Mouse (Mus musculus) kidney, postnatal 0 days (tissue): ENCODE measurements around the gene Ak5. TPM values are rescaled to one million over a fixed set of nuclear protein-coding genes. Genes with fewer than 3 reads are reported as not detected.
A peak's percentile ranks its signal among the peaks of the same experiment; 100 is the strongest.

Experiments
- ATAC-seq: fragments of 200-750 bp; cut with Nextera tagmentation; replicated peaks from 2 replicates; pipeline ENCODE4 v1.8.0; 2017; ENCODE audit warnings: low read depth, moderate number of reproducible peaks, moderate TSS enrichment, moderate library complexity; ENCODE audit not compliant: low FRiP score
- DNase-seq: peaks from one replicate; pipeline ENCODE4 v3.0.0-alpha.2; 2016; ENCODE audit warnings: low spot score
- H3K27ac ChIP-seq: fragments of 300-500 bp; sonication (generic); 2 replicates; pipeline ENCODE4 v1.5.1; 2014; ENCODE audit warnings: mild to moderate bottlenecking
- H3K27me3 ChIP-seq: fragments of 300-500 bp; sonication (generic); 2 replicates; pipeline ENCODE4 v1.6.1; 2014; ENCODE audit warnings: low read length, mixed read lengths; ENCODE audit not compliant: insufficient read depth
- H3K36me3 ChIP-seq: fragments of 300-500 bp; sonication (generic); 2 replicates; pipeline ENCODE4 v1.6.1; 2014; ENCODE audit warnings: low read length, mixed read lengths; ENCODE audit not compliant: insufficient read depth
- H3K4me1 ChIP-seq: fragments of 300-500 bp; sonication (generic); replicated peaks from 2 replicates; pipeline ENCODE4 v1.6.1; 2014; ENCODE audit warnings: antibody characterized with exemption, low read length, mixed read lengths; ENCODE audit not compliant: insufficient read depth
- H3K4me2 ChIP-seq: fragments of 300-500 bp; sonication (generic); 2 replicates; pipeline ENCODE4 v1.6.1; 2014; ENCODE audit warnings: mild to moderate bottlenecking, low read length, moderate library complexity, mixed read lengths
- H3K4me3 ChIP-seq: fragments of 300-500 bp; sonication (generic); replicated peaks from 2 replicates; pipeline ENCODE4 v1.5.1; 2014; ENCODE audit warnings: low read depth, low read length
- H3K9ac ChIP-seq: fragments of 300-500 bp; sonication (generic); 2 replicates; pipeline ENCODE4 v1.6.1; 2014; ENCODE audit warnings: low read depth, low read length
- H3K9me3 ChIP-seq: fragments of 300-500 bp; sonication (generic); replicated peaks from 2 replicates; pipeline ENCODE4 v1.6.1; 2016; ENCODE audit warnings: low read length, inconsistent platforms, mixed read lengths
- CTCF ChIP-seq: IDR thresholded peaks from 2 replicates; pipeline ENCODE4 v1.5.1; 2016; ENCODE audit warnings: antibody characterized with exemption, low read depth, mild to moderate bottlenecking, moderate library complexity
- WGBS: fragments of 180-500 bp; shearing (Covaris S2); extraction: QIAGEN DNeasy Blood & Tissue Kit; methylation state at CpG from one replicate; pipeline ENCODE4 v1.1.7; 2014; 5-methylcytosine and 5-hydroxymethylcytosine counted together
- polyA plus RNA-seq: library from polyadenylated mRNA; unstranded; fragments of >200 nt; fragmentation: Nextera tagmentation; extraction: Ambion mirVana; gene quantifications from 2 replicates; pipeline ENCODE4 v1.2.1, GENCODE M21; 2015

Ak5 gene
- polyA plus RNA-seq, 1 experiment from 2014 or later: 4.6 TPM

GRCm38 (mm10) chr3:152480336-152480735 lies 187.8 kb downstream of the Ak5 start:
- ATAC-seq (no peak), DNase-seq (no peak)
- Histone ChIP-seq H3K4me2 (no peak overlapping the region), H3K36me3 (no peaks in the 10 kb centered on the region), H3K27me3 (no peaks in the 10 kb centered on the region), H3K9ac (no peak overlapping the region), H3K9me3 (no peaks in the 10 kb centered on the region), H3K4me1 (peaks cover 8% of the 10 kb centered on the region; the same call in 1 of the 2 replicates), H3K4me3 (no peak overlapping the region), H3K27ac (no peak overlapping the region)
- TF ChIP-seq CTCF: no peak
- WGBS: 93% methylated on average over 6 of the region's 6 CpGs

- Histone ChIP-seq H3K27ac (peak overlapping the region; percentile 65; the same call in 1 of the 2 replicates), H3K9ac (peak overlapping the region; percentile 53; the same call in 1 of the 2 replicates), H3K4me3 (peak overlapping the region; percentile 43), H3K36me3 (no peaks in the 10 kb centered on the region), H3K27me3 (no peaks in the 10 kb centered on the region), H3K9me3 (no peaks in the 10 kb centered on the region), H3K4me1 (0 out of 2 replicates have a peak, but pooled peaks cover 3% of the 10 kb centered on the region), H3K4me2 (peak overlapping the region; percentile 65)
- DNase-seq (peak; percentile 89), ATAC-seq (peak; percentile 75)
- WGBS: 3% methylated on average over 14 of the region's 16 CpGs
- no peak for TF ChIP-seq CTCF
Observed at GRCm38 (mm10) chr3:152478599-152479435, 189.3 kb downstream of the Ak5 start.

- H3K4me1 ChIP-seq: no peaks in the 10 kb centered on the region
- H3K4me3 ChIP-seq: peak overlapping the region; percentile 43
- H3K9ac ChIP-seq: peak overlapping the region; percentile 53
- no peaks in the 10 kb centered on the region for H3K9me3 ChIP-seq
- DNase-seq (peak; percentile 89), ATAC-seq (peak; percentile 75)
- no peaks in the 10 kb centered on the region for H3K27me3 ChIP-seq
- peak overlapping the region; percentile 65 for H3K27ac ChIP-seq
- no peaks in the 10 kb centered on the region for H3K36me3 ChIP-seq
- peak; percentile 89 for TF ChIP-seq CTCF
- H3K4me2 ChIP-seq: peak overlapping the region; percentile 65
- under 1% methylated on average over 23 of the region's 23 CpGs for whole genome bisulfite sequencing
Observed at GRCm38 (mm10) chr3:152477796-152478527, 190.2 kb downstream of the Ak5 start.

GRCm38 (mm10) chr3:152475894-152476293 lies 192.3 kb downstream of the Ak5 start:
- H3K4me2 ChIP-seq: no peak overlapping the region
- no peaks in the 10 kb centered on the region for H3K36me3 ChIP-seq
- H3K4me1 ChIP-seq: no peaks in the 10 kb centered on the region
- no peaks in the 10 kb centered on the region for H3K9me3 ChIP-seq
- ATAC-seq: no peak
- H3K27ac ChIP-seq: no peak overlapping the region
- DNase-seq: no peak
- H3K27me3 ChIP-seq: no peaks in the 10 kb centered on the region
- WGBS: 91% methylated on average over 3 of the region's 3 CpGs
- no peak for TF ChIP-seq CTCF
- H3K9ac ChIP-seq: no peak overlapping the region
- H3K4me3 ChIP-seq: no peak overlapping the region

GRCm38 (mm10) chr3:152475278-152475669 lies 192.9 kb downstream of the Ak5 start:
- no peaks in the 10 kb centered on the region for H3K9me3 ChIP-seq
- WGBS: 67% methylated on average over 1 of the region's 1 CpGs

GRCm38 (mm10) chr3:152474582-152475277 lies 193.4 kb downstream of the Ak5 start:
- H3K4me1 ChIP-seq: no peaks in the 10 kb centered on the region
- H3K27me3 ChIP-seq: no peaks in the 10 kb centered on the region
- no peak overlapping the region for H3K27ac ChIP-seq

More at GRCm38 (mm10) chr3:152475278-152475669, 192.9 kb downstream of the Ak5 start:
- DNase-seq (no peak), ATAC-seq (no peak)
- H3K4me3 ChIP-seq: no peak overlapping the region
- H3K4me1 ChIP-seq: no peaks in the 10 kb centered on the region
- no peak overlapping the region for H3K9ac ChIP-seq
- H3K36me3 ChIP-seq: no peaks in the 10 kb centered on the region
- no peaks in the 10 kb centered on the region for H3K27me3 ChIP-seq
- TF ChIP-seq CTCF: no peak
- no peak overlapping the region for H3K27ac ChIP-seq
- no peak overlapping the region for H3K4me2 ChIP-seq

More at GRCm38 (mm10) chr3:152474582-152475277, 193.4 kb downstream of the Ak5 start:
- H3K9ac ChIP-seq: no peak overlapping the region
- no peak overlapping the region for H3K4me2 ChIP-seq
- DNase-seq (peak; percentile 89), ATAC-seq (no peak)
- H3K4me3 ChIP-seq: no peak overlapping the region
- TF ChIP-seq CTCF: peak; percentile 84
- H3K36me3 ChIP-seq: no peaks in the 10 kb centered on the region
- no peaks in the 10 kb centered on the region for H3K9me3 ChIP-seq
- 56% methylated on average over 15 of the region's 15 CpGs for WGBS
